Mouse (Mus musculus): ENCODE measurements at regions not wholly inside any gene's neighbourhood (a gene's known extent, or its start where the extent isn't known, plus 50 kb on each side); places are given as distances from the start of the nearest gene placed in this dataset.

GRCm38 (mm10) chr16:29706996-29707395 lies 127.9 kb downstream of the Opa1 start:
- no peak for TF ChIP-seq E2F4 (IDR thresholded peaks at IDR 0.05; ENCODE audit: insufficient read depth)
- no peak for TF ChIP-seq MYOD1 (IDR thresholded peaks at IDR 0.05; ENCODE audit: control insufficient read depth in 1 of 3, insufficient read length in 2 of 3, low read depth in 2 of 3)
- TF ChIP-seq POLR2A (IDR thresholded peaks at IDR 0.05; ENCODE audit: insufficient read length, low read depth) = no peak
- TF ChIP-seq TCF12 (IDR thresholded peaks at IDR 0.05; ENCODE audit: insufficient read depth, poor library complexity, severe bottlenecking) = no peak
- no peak for TF ChIP-seq USF1 (IDR thresholded peaks at IDR 0.05; ENCODE audit: low read depth)
